Mouse (Mus musculus) myocyte (in vitro differentiated cells): ENCODE measurements around the gene Slc39a11. TPM values are rescaled to one million over a fixed set of nuclear protein-coding genes. Genes with fewer than 3 reads are reported as not detected.

Experiments
- H3K27me3 ChIP-seq: one replicate; pipeline ENCODE4 v1.6.1; 2011; ENCODE audit not compliant: control insufficient read depth, insufficient read depth, insufficient read length
- H3K36me3 ChIP-seq: one replicate; pipeline ENCODE4 v1.6.1; 2011; ENCODE audit not compliant: control insufficient read depth, insufficient read depth
- H3K4me2 ChIP-seq: one replicate; pipeline ENCODE4 v1.6.1; 2011; ENCODE audit warnings: low read depth, control low read depth
- H3K4me3 ChIP-seq: one replicate; pipeline ENCODE4 v1.5.1; 2011; ENCODE audit warnings: mild to moderate bottlenecking, control low read depth, moderate library complexity
- H3K79me2 ChIP-seq: one replicate; pipeline ENCODE4 v1.6.1; 2011; ENCODE audit not compliant: control insufficient read depth, insufficient read depth
- H3ac ChIP-seq: one replicate; pipeline ENCODE4 v1.6.1; 2011; ENCODE audit not compliant: control insufficient read depth, insufficient read length
- CEBPB ChIP-seq: IDR thresholded peaks from 2 replicates; pipeline ENCODE4 v1.6.1; 2011; ENCODE audit warnings: mild to moderate bottlenecking, moderate library complexity; ENCODE audit not compliant: poor library complexity, insufficient read depth, severe bottlenecking
- E2F4 ChIP-seq: IDR thresholded peaks from one replicate; pipeline ENCODE4 v1.6.1; 2011; ENCODE audit warnings: mild to moderate bottlenecking, control low read depth, moderate library complexity; ENCODE audit not compliant: insufficient read depth
- MAX ChIP-seq: IDR thresholded peaks from one replicate; pipeline ENCODE4 v1.6.1; 2011; ENCODE audit warnings: low read depth, mild to moderate bottlenecking, control low read depth
- MYOD1 ChIP-seq, 3 experiments: IDR thresholded peaks; one replicate each; pipeline ENCODE4 v1.6.1; 2011; ENCODE audit warnings: control low read depth in 2 of 3, low read depth in 2 of 3, mild to moderate bottlenecking in 2 of 3, moderate library complexity in 1 of 3; ENCODE audit not compliant: insufficient read length in 2 of 3, control insufficient read depth in 1 of 3
- MYOG ChIP-seq, 3 experiments: IDR thresholded peaks; one replicate each; pipeline ENCODE4 v1.6.1; 2011; ENCODE audit warnings: control low read depth in 2 of 3, low read depth in 2 of 3, mild to moderate bottlenecking in 2 of 3; ENCODE audit not compliant: insufficient read length in 2 of 3, control insufficient read depth in 1 of 3, insufficient read depth in 1 of 3
- POLR2A ChIP-seq: IDR thresholded peaks from one replicate; pipeline ENCODE4 v1.6.1; 2011; ENCODE audit warnings: low read depth, mild to moderate bottlenecking, control low read depth, moderate library complexity; ENCODE audit not compliant: insufficient read length
- POLR2AphosphoS2 ChIP-seq: IDR thresholded peaks from one replicate; pipeline ENCODE4 v1.6.1; 2011; ENCODE audit warnings: low read depth, control low read depth; ENCODE audit not compliant: insufficient read length
- REST ChIP-seq: IDR thresholded peaks from one replicate; pipeline ENCODE4 v1.6.1; 2011; ENCODE audit warnings: mild to moderate bottlenecking, control low read depth, moderate library complexity; ENCODE audit not compliant: insufficient read depth, insufficient read length
- SRF ChIP-seq: IDR thresholded peaks from one replicate; pipeline ENCODE4 v1.6.1; 2011; ENCODE audit warnings: low read depth; ENCODE audit not compliant: control insufficient read depth, insufficient read length
- TCF12 ChIP-seq: IDR thresholded peaks from one replicate; pipeline ENCODE4 v1.6.1; 2011; ENCODE audit warnings: mild to moderate bottlenecking, control low read depth; ENCODE audit not compliant: poor library complexity, insufficient read depth, severe bottlenecking
- TCF3 ChIP-seq: IDR thresholded peaks from one replicate; pipeline ENCODE4 v1.6.1; 2011; ENCODE audit warnings: low read depth, control low read depth; ENCODE audit not compliant: insufficient read length
- USF1 ChIP-seq: IDR thresholded peaks from one replicate; pipeline ENCODE4 v1.6.1; 2011; ENCODE audit warnings: low read depth, mild to moderate bottlenecking, control low read depth, moderate library complexity
- polyA plus RNA-seq: library from polyadenylated mRNA; unstranded; fragments of >200 nt; fragmentation: generic; extraction: Trizol; gene quantifications from one replicate; pipeline ENCODE4 v1.2.1, GENCODE M21; 2012; ENCODE audit warnings: missing spikeins

The Slc39a11 gene
- polyA plus RNA-seq, 1 experiment = 15.7 TPM

GRCm38 (mm10) chr11:113658763-113659162 is 8.9 kb upstream of the Slc39a11 start:
- Histone ChIP-seq H3ac (no peak overlapping the region), H3K4me2 (no peak overlapping the region), H3K27me3 (no peaks in the 10 kb centered on the region), H3K4me3 (no peak overlapping the region), H3K36me3 (peaks cover 10% of the 10 kb centered on the region), H3K79me2 (peaks cover 3% of the 10 kb centered on the region)
- TF ChIP-seq REST = no peak
- no peak for TF ChIP-seq SRF
- TF ChIP-seq POLR2AphosphoS2 = no peak
- TF ChIP-seq MAX = no peak
- TF ChIP-seq MYOD1 (IDR thresholded peaks at IDR 0.05; ENCODE audit: control insufficient read depth in 1 of 3, insufficient read length in 2 of 3, low read depth in 2 of 3) = no peak
- TF ChIP-seq USF1 = no peak
- TF ChIP-seq CEBPB = no peak
- no peak for TF ChIP-seq TCF3
- TF ChIP-seq POLR2A = no peak
- no peak for TF ChIP-seq E2F4
- no peak for TF ChIP-seq TCF12
- TF ChIP-seq MYOG (IDR thresholded peaks at IDR 0.05; ENCODE audit: control insufficient read depth in 1 of 3, insufficient read depth in 1 of 3, insufficient read length in 2 of 3, low read depth in 2 of 3) = no peak

- H3K4me3 ChIP-seq = no peak overlapping the region
- no peaks in the 10 kb centered on the region for H3K27me3 ChIP-seq
- no peaks in the 10 kb centered on the region for H3K79me2 ChIP-seq
- peaks cover 14% of the 10 kb centered on the region for H3K36me3 ChIP-seq
- no peak overlapping the region for H3ac ChIP-seq
- H3K4me2 ChIP-seq = no peak overlapping the region
- no peak for TF ChIP-seq TCF3
- TF ChIP-seq MYOD1 (IDR thresholded peaks at IDR 0.05; ENCODE audit: control insufficient read depth in 1 of 3, insufficient read length in 2 of 3, low read depth in 2 of 3) = no peak
- no peak for TF ChIP-seq REST
- TF ChIP-seq SRF = no peak
- TF ChIP-seq MYOG (IDR thresholded peaks at IDR 0.05; ENCODE audit: control insufficient read depth in 1 of 3, insufficient read depth in 1 of 3, insufficient read length in 2 of 3, low read depth in 2 of 3) = no peak
- no peak for TF ChIP-seq E2F4
- TF ChIP-seq CEBPB = no peak
- no peak for TF ChIP-seq USF1
- TF ChIP-seq POLR2A = no peak
- no peak for TF ChIP-seq POLR2AphosphoS2
- TF ChIP-seq MAX = no peak
- no peak for TF ChIP-seq TCF12
Measured at GRCm38 (mm10) chr11:113658319-113658718, 8.4 kb upstream of the Slc39a11 start.

GRCm38 (mm10) chr11:113657221-113657620 is 7.3 kb upstream of the Slc39a11 start:
- H3K79me2 ChIP-seq = no peaks in the 10 kb centered on the region
- TF ChIP-seq MYOG (IDR thresholded peaks at IDR 0.05; ENCODE audit: control insufficient read depth in 1 of 3, insufficient read depth in 1 of 3, insufficient read length in 2 of 3, low read depth in 2 of 3) (no peak), MAX (no peak)
- no peaks in the 10 kb centered on the region for H3K27me3 ChIP-seq
- no peak overlapping the region for H3K4me3 ChIP-seq
- no peak overlapping the region for H3K4me2 ChIP-seq
- no peak overlapping the region for H3ac ChIP-seq
- H3K36me3 ChIP-seq = peaks cover 14% of the 10 kb centered on the region

GRCm38 (mm10) chr11:113656511-113656932 is 6.6 kb upstream of the Slc39a11 start:
- TF ChIP-seq TCF3 = no peak
- peak; percentile 77 for TF ChIP-seq POLR2AphosphoS2
- no peak overlapping the region for H3K4me3 ChIP-seq
- no peaks in the 10 kb centered on the region for H3K79me2 ChIP-seq
- no peak overlapping the region for H3ac ChIP-seq
- no peaks in the 10 kb centered on the region for H3K27me3 ChIP-seq
- no peak overlapping the region for H3K4me2 ChIP-seq
- peaks cover 14% of the 10 kb centered on the region for H3K36me3 ChIP-seq

- H3K4me3 ChIP-seq = no peak overlapping the region
- TF ChIP-seq TCF12 (no peak), MYOD1 (IDR thresholded peaks at IDR 0.05; ENCODE audit: control insufficient read depth in 1 of 3, insufficient read length in 2 of 3, low read depth in 2 of 3) (no peak), SRF (no peak), USF1 (no peak), POLR2AphosphoS2 (no peak), REST (no peak)
- no peaks in the 10 kb centered on the region for H3K79me2 ChIP-seq
- H3K27me3 ChIP-seq = no peaks in the 10 kb centered on the region
- H3K4me2 ChIP-seq = no peak overlapping the region
- H3K36me3 ChIP-seq = peaks cover 14% of the 10 kb centered on the region
- H3ac ChIP-seq = no peak overlapping the region
Measured at GRCm38 (mm10) chr11:113654561-113655270, 4.8 kb upstream of the Slc39a11 start.
